Mouse (Mus musculus): ENCODE measurements around the gene Serpini1.

DNA sequence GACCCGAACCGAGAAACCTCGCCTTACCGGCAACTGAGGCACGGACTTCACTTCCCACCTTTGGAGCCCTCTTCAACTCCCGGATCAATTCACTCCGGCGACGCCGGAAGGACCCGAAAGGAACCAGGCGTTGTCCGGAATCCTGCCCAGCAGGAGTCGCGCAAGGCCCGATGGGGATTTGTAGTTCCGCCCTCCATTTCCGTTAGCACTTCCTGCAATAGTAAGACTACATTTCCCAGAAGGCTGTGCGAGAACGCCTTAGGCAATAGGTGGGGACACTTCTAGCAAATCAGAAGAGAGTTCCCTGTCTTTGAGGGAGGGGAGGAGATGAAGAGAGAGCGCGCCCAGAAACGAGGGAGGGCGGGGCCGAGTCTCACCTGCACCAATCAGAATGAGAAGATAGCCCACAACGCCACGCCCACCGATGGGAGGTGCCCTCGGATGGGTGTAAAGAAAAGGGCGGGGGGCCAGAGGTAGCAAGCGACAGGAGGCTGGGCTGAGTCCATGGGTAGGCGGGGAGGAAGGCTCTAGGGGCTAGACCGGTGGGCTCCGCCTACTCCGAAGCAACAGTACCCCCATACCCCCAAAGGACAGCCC, 554 bp upstream of the Serpini1 start, which contains the start of gene Pdcd10:
- TF ChIP-seq USF1 (IDR thresholded peaks at IDR 0.05; ENCODE audit: low read depth, low read length) = no peak
- TF ChIP-seq ZKSCAN1 (IDR thresholded peaks at IDR 0.05; ENCODE audit: borderline replicate concordance, low read depth, low read length) = no peak
- TF ChIP-seq CTCF (conservative IDR thresholded peaks at IDR 0.05 in 1 of 2, IDR thresholded peaks at IDR 0.05 in 1 of 2; ENCODE audit: low read depth in 2 of 2, low read length in 2 of 2) = no peak
- peak; percentile 79 for TF ChIP-seq NELFE (IDR thresholded peaks at IDR 0.05; ENCODE audit: low read depth, low read length)
- TF ChIP-seq HCFC1 (IDR thresholded peaks at IDR 0.05; ENCODE audit: low read depth, low read length) = peak; percentile 97
- no peak for TF ChIP-seq EP300 (IDR thresholded peaks at IDR 0.05; ENCODE audit: low read length)
- TF ChIP-seq TCF12 (IDR thresholded peaks at IDR 0.05; ENCODE audit: low read depth, low read length) = peak; percentile 67
- peak; percentile 71 for TF ChIP-seq POLR2A (IDR thresholded peaks at IDR 0.05; ENCODE audit: low read depth, low read length)
- no peak for TF ChIP-seq ZC3H11A (IDR thresholded peaks at IDR 0.05; ENCODE audit: low read depth, low read length)
- no peak; the same call in 1 of the 2 replicates for TF ChIP-seq CHD1 (IDR thresholded peaks at IDR 0.05; ENCODE audit: low read depth, low read length)
- TF ChIP-seq UBTF (IDR thresholded peaks at IDR 0.05; ENCODE audit: low read depth, low read length) = 0 out of 2 replicates have a peak, but pooled peaks have one; percentile 7
- TF ChIP-seq MYC (IDR thresholded peaks at IDR 0.05; ENCODE audit: low read depth, low read length) = no peak

All from CH12.LX (cell line).